Mouse (Mus musculus) lung, postnatal 0 days (tissue): ENCODE results near the gene 2310061I04Rik.

ENCODE experiments used
- CTCF ChIP-seq: IDR thresholded peaks from 2 replicates; pipeline ENCODE4 v1.5.1; 2016; ENCODE audit warnings: antibody characterized with exemption, mild to moderate bottlenecking
- EP300 ChIP-seq: IDR thresholded peaks from 2 replicates; pipeline ENCODE4 v1.6.1; 2016; ENCODE audit warnings: antibody characterized with exemption, mild to moderate bottlenecking, control low read depth

DNA sequence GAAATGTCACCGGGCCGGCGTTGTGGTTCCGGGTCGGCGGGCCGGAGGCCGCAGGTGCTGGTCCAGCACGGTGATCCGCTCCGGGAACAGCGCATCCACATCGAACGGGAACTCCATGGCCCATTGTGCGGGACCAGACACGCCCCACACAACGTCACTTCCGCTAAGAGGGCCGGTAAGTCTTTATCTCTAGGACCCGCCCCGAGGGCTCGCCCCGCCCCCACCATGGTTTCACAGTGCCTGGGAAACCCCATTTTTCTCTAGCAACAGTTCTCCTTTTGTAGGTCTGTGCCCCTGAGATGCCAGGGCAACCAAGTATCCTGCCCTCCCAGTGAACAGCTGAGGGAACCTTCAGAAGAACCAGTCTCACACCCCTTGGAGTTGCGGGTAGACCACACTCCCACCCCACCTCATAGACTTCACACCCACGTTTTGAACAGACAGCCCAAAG is 12.7 kb upstream of the 2310061I04Rik start, which contains the start of gene Atat1:
- TF ChIP-seq CTCF (no peak), EP300 (0 out of 2 replicates have a peak, but pooled peaks have one; percentile 11)
